Mouse (Mus musculus): ENCODE results near the gene Scgb1b27. TPM values are rescaled to one million over a fixed set of nuclear protein-coding genes. Genes with fewer than 3 reads are reported as not detected.
"Not testable (repeated sequence)": the region's sequence is repeated elsewhere in the genome, so short reads cannot be mapped to it uniquely, and the experiment has no call there.

Scgb1b27 gene
- total and polyA plus RNA-seq, 3 experiments: not detected

- H3K27me3 ChIP-seq (replicated peaks): peaks cover 14% of the 10 kb centered on the region
- H3K36me3 ChIP-seq (replicated peaks in 1 of 2; ENCODE audit: control insufficient read depth in 1 of 2, insufficient read depth in 1 of 2, low read length in 1 of 2): no peaks in the 10 kb centered on the region
- TF ChIP-seq HCFC1 (IDR thresholded peaks at IDR 0.05; ENCODE audit: low read depth, low read length): no peak
- TF ChIP-seq NELFE (IDR thresholded peaks at IDR 0.05; ENCODE audit: low read depth, low read length): no peak
- no peak for TF ChIP-seq EP300 (IDR thresholded peaks at IDR 0.05; ENCODE audit: low read length)
- no peak for TF ChIP-seq BHLHE40 (IDR thresholded peaks at IDR 0.05; ENCODE audit: low read depth, low read length)
- TF ChIP-seq TCF12 (IDR thresholded peaks at IDR 0.05; ENCODE audit: low read depth, low read length): no peak
- TF ChIP-seq MAX (IDR thresholded peaks at IDR 0.05; ENCODE audit: low read length): no peak
- TF ChIP-seq ELF1 (IDR thresholded peaks at IDR 0.05; ENCODE audit: low read depth, low read length): no peak
- no peak for TF ChIP-seq MAFK (IDR thresholded peaks at IDR 0.05; ENCODE audit: insufficient replicate concordance, low read length)
- no peak for TF ChIP-seq ZC3H11A (IDR thresholded peaks at IDR 0.05; ENCODE audit: low read depth, low read length)
- TF ChIP-seq MXI1 (IDR thresholded peaks at IDR 0.05; ENCODE audit: low read depth, low read length): no peak
- no peak for TF ChIP-seq POLR2AphosphoS2 (IDR thresholded peaks at IDR 0.05; ENCODE audit: low read depth, low read length)
- TF ChIP-seq ZNF384 (IDR thresholded peaks at IDR 0.05; ENCODE audit: low read depth, low read length): no peak
- no peak for TF ChIP-seq IRF4 (IDR thresholded peaks at IDR 0.05; ENCODE audit: low read depth, low read length)
- TF ChIP-seq RCOR1 (conservative IDR thresholded peaks at IDR 0.05; ENCODE audit: low read depth, low read length): no peak
- TF ChIP-seq JUN (IDR thresholded peaks at IDR 0.05; ENCODE audit: insufficient read depth, low read depth, low read length): no peak
- no peak for TF ChIP-seq MEF2A (IDR thresholded peaks at IDR 0.05; ENCODE audit: borderline replicate concordance, low read depth, low read length)
- TF ChIP-seq ETS1 (conservative IDR thresholded peaks at IDR 0.05; ENCODE audit: low read depth, low read length): no peak
- TF ChIP-seq SMC3 (IDR thresholded peaks at IDR 0.05; ENCODE audit: low read depth, low read length): no peak
- dilution Hi-C loops (cut with MboI; ENCODE audit: extremely low pct_ligation_motif_present, extremely low pct_unique_long_range_greater_than_20kb, low sequenced_read_pairs) (no loop called here), in situ Hi-C loops (cut with MboI; ENCODE audit: low pct_ligation_motif_present, low pct_unique_long_range_greater_than_20kb, low sequenced_read_pairs) (no loop called here)
- DNase-seq (ENCODE audit: extremely low read depth): no peak
- H3K9me3 ChIP-seq (replicated peaks; ENCODE audit: low read length): peaks cover under 1% of the 10 kb centered on the region
- no peaks in the 10 kb centered on the region for H3K79me2 ChIP-seq (replicated peaks; ENCODE audit: control insufficient read depth, extremely low read depth, insufficient read depth, poor library complexity, severe bottlenecking)
- H3K9ac ChIP-seq (ENCODE audit: insufficient read depth, low read depth): no peak overlapping the region
- no peak overlapping the region for H3K4me3 ChIP-seq (replicated peaks in 1 of 3; ENCODE audit: low read depth in 2 of 3, low read length in 2 of 3, poor library complexity in 1 of 3)
- H3K4me1 ChIP-seq (ENCODE audit: control insufficient read depth in 1 of 2, insufficient read depth in 2 of 2): no peaks in the 10 kb centered on the region; a peak in 2 of 4 replicates
- H3K4me2 ChIP-seq (ENCODE audit: insufficient read depth, low read depth, poor library complexity, severe bottlenecking): no peak overlapping the region
- no peak overlapping the region for H3K27ac ChIP-seq (ENCODE audit: insufficient read depth, low read depth)
These were observed 8.7 kb downstream of the Scgb1b27 start for GRCm38 (mm10) chr7:34030026-34030425.

- dilution Hi-C loops (cut with MboI; ENCODE audit: extremely low pct_ligation_motif_present, extremely low pct_unique_long_range_greater_than_20kb, low sequenced_read_pairs); H3K9ac ChIP-seq (ENCODE audit: insufficient read depth, low read depth); DNase-seq (ENCODE audit: extremely low read depth); H3K36me3 ChIP-seq (replicated peaks in 1 of 2; ENCODE audit: control insufficient read depth in 1 of 2, insufficient read depth in 1 of 2, low read length in 1 of 2); H3K9me3 ChIP-seq (replicated peaks; ENCODE audit: low read length); in situ Hi-C loops (cut with MboI; ENCODE audit: low pct_ligation_motif_present, low pct_unique_long_range_greater_than_20kb, low sequenced_read_pairs); H3K27ac ChIP-seq (ENCODE audit: insufficient read depth, low read depth); H3K4me2 ChIP-seq (ENCODE audit: insufficient read depth, low read depth, poor library complexity, severe bottlenecking); H3K79me2 ChIP-seq (replicated peaks; ENCODE audit: control insufficient read depth, extremely low read depth, insufficient read depth, poor library complexity, severe bottlenecking); H3K4me1 ChIP-seq (ENCODE audit: control insufficient read depth in 1 of 2, insufficient read depth in 2 of 2); H3K27me3 ChIP-seq (replicated peaks); H3K4me3 ChIP-seq (replicated peaks in 1 of 3; ENCODE audit: low read depth in 2 of 3, low read length in 2 of 3, poor library complexity in 1 of 3): not testable (repeated sequence)
These were observed 13.3 kb downstream of the Scgb1b27 start for GRCm38 (mm10) chr7:34034579-34034978.

- in situ Hi-C loops (cut with MboI; ENCODE audit: low pct_ligation_motif_present, low pct_unique_long_range_greater_than_20kb, low sequenced_read_pairs); H3K4me1 ChIP-seq (ENCODE audit: control insufficient read depth in 1 of 2, insufficient read depth in 2 of 2); H3K27ac ChIP-seq (ENCODE audit: insufficient read depth, low read depth); dilution Hi-C loops (cut with MboI; ENCODE audit: extremely low pct_ligation_motif_present, extremely low pct_unique_long_range_greater_than_20kb, low sequenced_read_pairs); H3K4me2 ChIP-seq (ENCODE audit: insufficient read depth, low read depth, poor library complexity, severe bottlenecking); H3K79me2 ChIP-seq (replicated peaks; ENCODE audit: control insufficient read depth, extremely low read depth, insufficient read depth, poor library complexity, severe bottlenecking); H3K27me3 ChIP-seq (replicated peaks); H3K9ac ChIP-seq (ENCODE audit: insufficient read depth, low read depth); H3K4me3 ChIP-seq (replicated peaks in 1 of 3; ENCODE audit: low read depth in 2 of 3, low read length in 2 of 3, poor library complexity in 1 of 3); DNase-seq (ENCODE audit: extremely low read depth); H3K9me3 ChIP-seq (replicated peaks; ENCODE audit: low read length); H3K36me3 ChIP-seq (replicated peaks in 1 of 2; ENCODE audit: control insufficient read depth in 1 of 2, insufficient read depth in 1 of 2, low read length in 1 of 2): not testable (repeated sequence)
These were observed 15.0 kb downstream of the Scgb1b27 start for GRCm38 (mm10) chr7:34036076-34036815.

- H3K4me2 ChIP-seq (ENCODE audit: insufficient read depth, low read depth, poor library complexity, severe bottlenecking); H3K27ac ChIP-seq (ENCODE audit: insufficient read depth, low read depth); H3K4me1 ChIP-seq (ENCODE audit: control insufficient read depth in 1 of 2, insufficient read depth in 2 of 2); H3K36me3 ChIP-seq (replicated peaks in 1 of 2; ENCODE audit: control insufficient read depth in 1 of 2, insufficient read depth in 1 of 2, low read length in 1 of 2); H3K79me2 ChIP-seq (replicated peaks; ENCODE audit: control insufficient read depth, extremely low read depth, insufficient read depth, poor library complexity, severe bottlenecking); H3K4me3 ChIP-seq (replicated peaks in 1 of 3; ENCODE audit: low read depth in 2 of 3, low read length in 2 of 3, poor library complexity in 1 of 3); dilution Hi-C loops (cut with MboI; ENCODE audit: extremely low pct_ligation_motif_present, extremely low pct_unique_long_range_greater_than_20kb, low sequenced_read_pairs); in situ Hi-C loops (cut with MboI; ENCODE audit: low pct_ligation_motif_present, low pct_unique_long_range_greater_than_20kb, low sequenced_read_pairs); H3K9me3 ChIP-seq (replicated peaks; ENCODE audit: low read length); H3K9ac ChIP-seq (ENCODE audit: insufficient read depth, low read depth); DNase-seq (ENCODE audit: extremely low read depth): not testable (repeated sequence)
- peaks cover 29% of the 10 kb centered on the region for H3K27me3 ChIP-seq (replicated peaks)
These were observed 46.8 kb downstream of the Scgb1b27 start for GRCm38 (mm10) chr7:34068132-34068531.

Measured in CH12.LX (cell line).